Mouse (Mus musculus): ENCODE results near the gene Adamts14. TPM values are rescaled to one million over a fixed set of nuclear protein-coding genes. Genes with fewer than 3 reads are reported as not detected.
A peak's percentile ranks its signal among the peaks of the same experiment; 100 is the strongest.

The Adamts14 gene
- polyA plus RNA-seq, 1 experiment from 2014 or later: 0.72 TPM

GRCm38 (mm10) chr10:61195718-61196291 is 77.4 kb downstream of the Adamts14 start:
- WGBS: 88% methylated on average over 5 of the region's 5 CpGs
- H3K27ac ChIP-seq: no peak overlapping the region
- no peak overlapping the region for H3K4me2 ChIP-seq (replicated peaks)
- peaks cover 7% of the 10 kb centered on the region for H3K4me1 ChIP-seq
- no peaks in the 10 kb centered on the region for H3K9me3 ChIP-seq (replicated peaks)
- no peaks in the 10 kb centered on the region; the same call in 1 of the 2 replicates for H3K27me3 ChIP-seq
- H3K4me3 ChIP-seq: no peak overlapping the region
- no peak for ATAC-seq (ENCODE audit: low FRiP score)
- no peak overlapping the region for H3K9ac ChIP-seq
- H3K36me3 ChIP-seq: no peaks in the 10 kb centered on the region

GRCm38 (mm10) chr10:61195216-61195615 is 78.0 kb downstream of the Adamts14 start:
- 86% methylated on average over 8 of the region's 8 CpGs for WGBS

GRCm38 (mm10) chr10:61194611-61195010 is 78.6 kb downstream of the Adamts14 start:
- H3K4me1 ChIP-seq: peaks cover under 1% of the 10 kb centered on the region
- no peaks in the 10 kb centered on the region; the same call in 1 of the 2 replicates for H3K27me3 ChIP-seq
- no peak for ATAC-seq (ENCODE audit: low FRiP score)
- 87% methylated on average over 9 of the region's 9 CpGs for WGBS
- no peaks in the 10 kb centered on the region for H3K36me3 ChIP-seq
- H3K27ac ChIP-seq: no peak overlapping the region
- no peak overlapping the region for H3K4me2 ChIP-seq (replicated peaks)
- no peaks in the 10 kb centered on the region for H3K9me3 ChIP-seq (replicated peaks)
- no peak overlapping the region for H3K9ac ChIP-seq
- no peak overlapping the region for H3K4me3 ChIP-seq

More at GRCm38 (mm10) chr10:61195216-61195615, 78.0 kb downstream of the Adamts14 start:
- peaks cover 7% of the 10 kb centered on the region for H3K4me1 ChIP-seq
- no peak overlapping the region for H3K4me2 ChIP-seq (replicated peaks)
- ATAC-seq (ENCODE audit: low FRiP score): no peak
- H3K4me3 ChIP-seq: no peak overlapping the region
- no peaks in the 10 kb centered on the region; the same call in 1 of the 2 replicates for H3K27me3 ChIP-seq
- no peaks in the 10 kb centered on the region for H3K9me3 ChIP-seq (replicated peaks)
- H3K36me3 ChIP-seq: no peaks in the 10 kb centered on the region
- H3K27ac ChIP-seq: no peak overlapping the region
- no peak overlapping the region for H3K9ac ChIP-seq

- H3K4me1 ChIP-seq: peaks cover 3% of the 10 kb centered on the region; the same call in 1 of the 2 replicates
- WGBS: 66% methylated on average over 3 of the region's 3 CpGs
- no peak for ATAC-seq (ENCODE audit: low FRiP score)
Observed at GRCm38 (mm10) chr10:61188010-61188409, 85.2 kb downstream of the Adamts14 start.

GRCm38 (mm10) chr10:61187001-61187400 is 86.2 kb downstream of the Adamts14 start:
- no peak for ATAC-seq (ENCODE audit: low FRiP score)
- WGBS: 83% methylated on average over 3 of the region's 3 CpGs
- no peaks in the 10 kb centered on the region for H3K27me3 ChIP-seq

More at GRCm38 (mm10) chr10:61188010-61188409, 85.2 kb downstream of the Adamts14 start:
- H3K9me3 ChIP-seq (replicated peaks): no peaks in the 10 kb centered on the region
- H3K9ac ChIP-seq: no peak overlapping the region
- no peak overlapping the region for H3K4me3 ChIP-seq
- H3K27ac ChIP-seq: no peak overlapping the region
- no peaks in the 10 kb centered on the region for H3K36me3 ChIP-seq
- H3K4me2 ChIP-seq (replicated peaks): no peak overlapping the region
- no peaks in the 10 kb centered on the region for H3K27me3 ChIP-seq

GRCm38 (mm10) chr10:61179927-61180326 is 93.3 kb downstream of the Adamts14 start:
- Histone ChIP-seq H3K4me1 (peaks cover 4% of the 10 kb centered on the region), H3K36me3 (no peaks in the 10 kb centered on the region), H3K27me3 (peaks cover 14% of the 10 kb centered on the region), H3K9me3 (replicated peaks) (no peaks in the 10 kb centered on the region), H3K9ac (no peak overlapping the region), H3K27ac (no peak overlapping the region), H3K4me3 (no peak overlapping the region), H3K4me2 (replicated peaks) (no peak overlapping the region)
- WGBS: 75% methylated on average over 6 of the region's 6 CpGs
- ATAC-seq (ENCODE audit: low FRiP score): no peak

More at GRCm38 (mm10) chr10:61187001-61187400, 86.2 kb downstream of the Adamts14 start:
- no peak overlapping the region for H3K27ac ChIP-seq
- no peak overlapping the region for H3K4me2 ChIP-seq (replicated peaks)
- no peaks in the 10 kb centered on the region for H3K36me3 ChIP-seq
- H3K9me3 ChIP-seq (replicated peaks): no peaks in the 10 kb centered on the region
- no peak overlapping the region for H3K9ac ChIP-seq
- H3K4me1 ChIP-seq: peaks cover 3% of the 10 kb centered on the region; the same call in 1 of the 2 replicates
- H3K4me3 ChIP-seq: no peak overlapping the region

- no peaks in the 10 kb centered on the region for H3K36me3 ChIP-seq
- H3K4me1 ChIP-seq: peaks cover 4% of the 10 kb centered on the region
- H3K9me3 ChIP-seq (replicated peaks): no peaks in the 10 kb centered on the region
- 90% methylated on average over 8 of the region's 8 CpGs for WGBS
- H3K27ac ChIP-seq: no peak overlapping the region
- no peak overlapping the region for H3K9ac ChIP-seq
- ATAC-seq (ENCODE audit: low FRiP score): no peak
- H3K4me2 ChIP-seq (replicated peaks): no peak overlapping the region
- no peak overlapping the region for H3K4me3 ChIP-seq
- peaks cover 14% of the 10 kb centered on the region for H3K27me3 ChIP-seq
Observed at GRCm38 (mm10) chr10:61178687-61179086, 94.6 kb downstream of the Adamts14 start.

GRCm38 (mm10) chr10:61177751-61178150 is 95.5 kb downstream of the Adamts14 start:
- Histone ChIP-seq H3K4me3 (no peak overlapping the region), H3K9me3 (replicated peaks) (no peaks in the 10 kb centered on the region), H3K36me3 (no peaks in the 10 kb centered on the region), H3K27ac (no peak overlapping the region), H3K9ac (no peak overlapping the region), H3K4me1 (peaks cover 4% of the 10 kb centered on the region), H3K4me2 (replicated peaks) (no peak overlapping the region), H3K27me3 (peaks cover 14% of the 10 kb centered on the region)
- no peak for ATAC-seq (ENCODE audit: low FRiP score)
- WGBS: 90% methylated on average over 4 of the region's 4 CpGs

- 42% methylated on average over 7 of the region's 7 CpGs for WGBS
- peak overlapping the region; percentile 34 for H3K4me2 ChIP-seq (replicated peaks)
- no peak overlapping the region for H3K9ac ChIP-seq
- no peak overlapping the region for H3K4me3 ChIP-seq
- no peak for ATAC-seq (ENCODE audit: low FRiP score)
- H3K9me3 ChIP-seq (replicated peaks): no peaks in the 10 kb centered on the region
- no peaks in the 10 kb centered on the region for H3K36me3 ChIP-seq
- H3K27me3 ChIP-seq: peaks cover 14% of the 10 kb centered on the region
- no peak overlapping the region for H3K27ac ChIP-seq
- H3K4me1 ChIP-seq: peaks cover 4% of the 10 kb centered on the region
Observed at GRCm38 (mm10) chr10:61176221-61176790, 96.9 kb downstream of the Adamts14 start.

- peaks cover 4% of the 10 kb centered on the region for H3K4me1 ChIP-seq
- H3K4me3 ChIP-seq: no peak overlapping the region
- peaks cover 14% of the 10 kb centered on the region for H3K27me3 ChIP-seq
- peak overlapping the region; percentile 34 for H3K4me2 ChIP-seq (replicated peaks)
- no peak for ATAC-seq (ENCODE audit: low FRiP score)
- no peak overlapping the region for H3K9ac ChIP-seq
- H3K36me3 ChIP-seq: no peaks in the 10 kb centered on the region
- 14% methylated on average over 24 of the region's 24 CpGs for WGBS
- no peak overlapping the region for H3K27ac ChIP-seq
- no peaks in the 10 kb centered on the region for H3K9me3 ChIP-seq (replicated peaks)
Observed at GRCm38 (mm10) chr10:61175442-61176204, 97.6 kb downstream of the Adamts14 start.

- no peak overlapping the region for H3K4me3 ChIP-seq
- H3K9ac ChIP-seq: no peak overlapping the region
- no peaks in the 10 kb centered on the region for H3K36me3 ChIP-seq
- WGBS: 47% methylated on average over 13 of the region's 13 CpGs
- no peak overlapping the region for H3K4me2 ChIP-seq (replicated peaks)
- ATAC-seq (ENCODE audit: low FRiP score): no peak
- H3K27ac ChIP-seq: no peak overlapping the region
- H3K9me3 ChIP-seq (replicated peaks): no peaks in the 10 kb centered on the region
- peaks cover 14% of the 10 kb centered on the region for H3K27me3 ChIP-seq
- peaks cover 4% of the 10 kb centered on the region for H3K4me1 ChIP-seq
Observed at GRCm38 (mm10) chr10:61174711-61175441, 98.4 kb downstream of the Adamts14 start.

GRCm38 (mm10) chr10:61172496-61172895 is 100.7 kb downstream of the Adamts14 start:
- 85% methylated on average over 4 of the region's 4 CpGs for WGBS
- peaks cover 14% of the 10 kb centered on the region for H3K27me3 ChIP-seq
- no peaks in the 10 kb centered on the region for H3K36me3 ChIP-seq
- ATAC-seq (ENCODE audit: low FRiP score): no peak
- H3K9me3 ChIP-seq (replicated peaks): no peaks in the 10 kb centered on the region
- no peak overlapping the region for H3K9ac ChIP-seq
- H3K27ac ChIP-seq: no peak overlapping the region
- H3K4me2 ChIP-seq (replicated peaks): no peak overlapping the region
- H3K4me3 ChIP-seq: no peak overlapping the region
- H3K4me1 ChIP-seq: peaks cover 4% of the 10 kb centered on the region
